In the genomic region with DNA sequence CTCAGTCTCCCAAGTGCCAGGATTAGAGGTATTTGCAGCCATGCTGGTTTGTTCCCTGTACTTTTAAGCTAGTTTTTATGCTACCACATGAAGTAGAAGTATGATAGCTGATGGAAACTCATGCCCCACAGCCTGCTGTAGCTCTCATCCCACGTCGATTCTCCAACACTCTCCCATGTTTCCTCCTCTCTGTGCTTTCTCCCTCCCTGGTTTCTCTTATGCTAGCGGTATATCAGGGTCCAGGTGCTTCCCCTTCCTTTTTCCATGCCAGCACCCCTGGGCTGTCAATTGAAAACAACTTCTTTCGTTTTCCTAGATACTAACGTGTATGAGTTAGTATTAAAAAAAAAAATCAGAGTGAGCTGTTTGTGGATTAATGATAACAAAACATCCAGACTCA, we compare ENCODE assay signal across 16 mouse cellular contexts.
"Had no signal": no experiment of that assay in that cellular context is flagged by ENCODE, and none has a peak within 500 bp of the region (broad histone marks: within the 10 kb centered on the region; RNA-seq: fewer than 3 reads in every experiment).

No protein-coding gene starts in this region.

- H3K9me3 ChIP-seq: neural tube, embryonic 13.5 days; neural tube, embryonic 15.5 days; stomach, embryonic 15.5 days had no signal

- DNase-seq: retina, postnatal 1 day; right cerebral cortex, adult 18-20 months; right cerebral cortex, postnatal 14 days; right cerebral cortex, postnatal 25 days; right cerebral cortex, postnatal 4 days; spleen, adult 18-20 months; thymus, adult 18-20 months; thymus, adult 2 months; thymus, postnatal 14 days; thymus, postnatal 25 days; thymus, postnatal 36 days; thymus, postnatal 4 days had no signal

- H3K4me3 ChIP-seq: neural tube, embryonic 13.5 days; neural tube, embryonic 15.5 days; stomach, embryonic 15.5 days had no signal

- H3K4me2 ChIP-seq: neural tube, embryonic 13.5 days; neural tube, embryonic 15.5 days; stomach, embryonic 15.5 days had no signal

- H3K4me1 ChIP-seq: neural tube, embryonic 13.5 days; neural tube, embryonic 15.5 days; stomach, embryonic 15.5 days had no signal

- H3K27ac ChIP-seq: neural tube, embryonic 13.5 days; neural tube, embryonic 15.5 days; stomach, embryonic 15.5 days; stomach, postnatal 0 days had no signal

- H3K9ac ChIP-seq: neural tube, embryonic 13.5 days; neural tube, embryonic 15.5 days; stomach, embryonic 15.5 days had no signal

- H3K27me3 ChIP-seq: neural tube, embryonic 13.5 days; neural tube, embryonic 15.5 days; stomach, embryonic 15.5 days had no signal

- H3K36me3 ChIP-seq: neural tube, embryonic 13.5 days; neural tube, embryonic 15.5 days; stomach, embryonic 15.5 days had no signal
